Mouse (Mus musculus) urinary bladder, postnatal 25 days (tissue): Measurements from ENCODE around the gene Pdgfb.

Experiments
- DNase-seq: peaks from one replicate; pipeline ENCODE4 v3.0.0; 2022; ENCODE audit warnings: low spot score

The Pdgfb gene

DNA sequence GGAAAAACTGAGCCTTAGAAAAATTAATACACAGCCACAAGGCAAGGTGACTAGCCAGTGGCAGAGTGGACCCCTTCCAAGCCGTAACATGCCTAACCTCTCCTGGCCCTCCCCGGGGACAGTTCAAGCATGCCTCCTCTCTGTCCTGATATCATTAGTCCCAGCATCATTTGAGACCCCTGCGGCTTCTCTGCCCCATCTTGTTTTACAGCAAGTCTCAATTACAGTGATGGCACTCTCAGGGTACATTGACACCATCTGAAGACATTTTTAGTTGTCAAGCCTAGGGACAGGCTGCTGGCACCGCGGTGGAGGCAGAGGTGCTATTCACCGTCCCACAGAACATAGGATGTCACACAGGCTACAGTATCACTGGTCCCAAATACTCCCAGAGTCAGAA, 6.3 kb downstream of the Pdgfb start:
- DNase-seq: no peak

DNA sequence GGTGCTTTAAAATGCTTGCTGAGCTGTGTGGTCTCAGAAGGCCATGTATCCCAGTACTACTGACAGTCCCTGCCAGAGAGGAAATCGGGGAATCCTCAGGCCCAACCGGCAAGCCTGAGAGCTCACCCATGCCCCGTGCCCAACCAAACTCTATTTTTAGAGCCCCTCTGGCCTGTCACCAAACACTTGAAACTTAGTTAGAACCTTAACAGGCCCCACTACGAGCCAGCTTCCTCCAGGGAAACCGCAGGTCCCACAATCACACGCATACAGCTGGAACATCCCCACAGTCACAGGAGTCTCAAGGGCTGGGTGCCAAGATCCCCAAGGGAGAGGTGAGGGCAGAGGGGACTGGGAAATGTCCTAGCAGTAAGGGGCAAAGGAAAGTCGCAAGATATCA, 8.6 kb downstream of the Pdgfb start:
- DNase-seq: no peak

- no peak for DNase-seq
Measured at GRCm38 (mm10) chr15:80005436-80005835, 9.3 kb downstream of the Pdgfb start.

- DNase-seq: no peak
Measured at GRCm38 (mm10) chr15:80004644-80005340, 10.0 kb downstream of the Pdgfb start.

GRCm38 (mm10) chr15:80003581-80003980, 11.2 kb downstream of the Pdgfb start:
- no peak for DNase-seq

DNA sequence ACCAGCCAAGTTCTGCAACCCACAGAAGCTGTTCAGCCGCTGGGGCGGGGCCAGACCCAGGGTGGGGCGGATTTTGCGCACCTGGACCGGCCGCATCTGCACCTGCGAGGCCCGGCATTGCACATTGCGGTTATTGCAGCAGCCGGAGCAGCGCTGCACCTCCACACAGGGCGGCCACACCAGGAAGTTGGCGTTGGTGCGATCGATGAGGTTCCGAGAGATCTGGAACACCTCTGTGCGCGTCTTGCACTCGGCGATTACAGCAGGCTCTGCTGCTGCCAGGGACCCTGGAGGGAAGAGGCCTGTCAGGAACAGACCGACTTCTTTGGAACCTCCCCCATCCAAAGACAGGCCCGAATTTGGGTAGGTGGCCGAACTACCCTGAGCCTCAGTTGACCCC, 13.2 kb downstream of the Pdgfb start:
- DNase-seq: no peak

DNA sequence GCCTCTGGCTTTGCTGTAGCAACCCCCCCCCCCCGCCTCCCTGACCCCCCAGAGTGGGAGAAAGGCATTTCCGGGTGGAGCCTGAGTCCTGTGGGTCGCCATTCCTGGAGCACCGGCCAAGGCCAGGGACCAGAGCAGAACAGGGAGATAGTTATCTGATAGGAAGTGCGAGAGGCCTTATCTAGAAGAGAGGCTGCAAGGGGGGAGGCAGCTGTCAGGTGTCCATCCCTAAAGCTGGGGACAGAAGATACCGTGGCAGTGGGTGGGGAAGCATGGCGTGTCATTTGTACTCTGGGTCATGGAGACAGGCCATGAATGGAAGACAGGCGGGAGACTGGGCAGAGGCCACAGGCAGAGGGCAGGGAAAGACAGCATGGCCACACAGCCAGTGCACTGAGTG, 14.1 kb downstream of the Pdgfb start:
- DNase-seq: no peak

DNA sequence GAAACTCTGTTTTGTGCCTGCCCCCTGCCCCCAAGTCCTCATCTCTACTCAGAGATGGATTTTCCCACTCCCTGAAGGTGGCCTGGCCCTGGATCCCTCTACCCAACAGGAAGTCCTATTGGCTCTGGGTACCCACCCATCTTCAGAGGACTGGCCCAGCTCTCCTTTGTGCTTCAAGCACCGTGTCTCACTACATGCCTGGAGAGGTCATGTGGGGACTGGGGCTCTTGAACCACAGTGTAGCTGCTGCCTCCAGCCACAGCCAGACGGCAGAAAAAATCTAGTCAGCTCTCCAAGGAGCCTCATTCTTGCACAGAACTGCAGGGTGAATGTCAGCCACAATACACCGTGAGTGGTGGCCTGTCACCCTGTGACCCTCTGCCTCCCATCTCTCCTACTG, 16.8 kb downstream of the Pdgfb start:
- DNase-seq: no peak

- no peak for DNase-seq
Measured at GRCm38 (mm10) chr15:79996781-79997180, 18.0 kb downstream of the Pdgfb start.

DNA sequence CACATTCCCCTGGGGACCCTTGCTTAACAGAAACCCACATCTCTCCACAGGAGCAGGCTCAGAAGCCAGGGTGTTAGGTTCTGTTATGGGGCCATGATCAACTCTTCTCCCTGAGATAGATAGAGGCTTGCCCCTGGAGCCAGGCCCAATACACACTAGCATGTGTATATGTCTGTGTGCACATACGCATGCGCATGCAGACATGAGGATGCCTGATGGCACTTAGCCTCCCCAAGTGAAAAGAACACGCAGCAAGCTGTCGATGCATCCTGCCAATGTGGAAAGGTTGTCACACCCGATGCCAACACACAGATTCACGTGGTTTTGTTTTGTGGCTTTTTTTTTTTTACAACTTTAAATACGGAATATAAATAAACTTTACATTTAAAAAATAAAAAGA, 19.2 kb downstream of the Pdgfb start:
- no peak for DNase-seq

DNA sequence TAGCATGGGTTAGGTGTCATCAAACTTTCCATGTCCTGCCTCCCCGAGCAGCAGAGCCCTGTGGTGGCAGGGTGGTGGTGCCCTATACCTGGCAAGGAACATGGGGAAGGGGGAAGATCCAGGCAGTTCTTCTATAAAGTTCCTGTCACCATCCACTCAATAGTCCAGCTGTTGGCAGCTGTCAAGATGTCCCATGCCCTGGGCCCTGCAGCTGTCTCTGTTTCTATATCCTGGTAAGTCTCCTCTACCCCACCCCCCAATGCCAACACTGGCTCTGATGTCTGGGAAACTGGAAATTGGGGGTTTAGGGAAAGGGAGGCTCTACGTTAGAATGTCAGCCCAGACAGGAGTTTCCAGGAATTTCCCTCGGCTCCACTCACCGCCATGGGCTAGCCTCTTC, 20.2 kb downstream of the Pdgfb start:
- no peak for DNase-seq

DNA sequence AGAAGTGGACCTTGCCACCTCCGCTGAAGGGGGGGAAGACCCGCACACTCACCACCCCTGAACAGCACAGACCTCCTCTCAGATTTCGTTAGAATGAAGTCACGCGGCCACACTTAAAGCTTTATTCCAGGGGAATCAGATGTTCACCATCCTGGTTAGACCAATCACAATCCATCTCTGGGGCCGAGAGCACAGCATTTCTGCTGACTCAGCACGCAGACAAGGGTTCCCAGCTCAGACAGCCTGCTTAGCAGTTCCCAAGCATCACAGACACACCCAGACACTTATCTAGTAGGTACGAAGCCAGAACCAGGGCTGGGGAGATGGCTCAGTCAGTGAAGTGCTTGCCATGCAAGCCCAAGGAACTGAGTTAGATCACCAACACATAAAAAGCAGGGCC, 28.6 kb downstream of the Pdgfb start:
- no peak for DNase-seq

GRCm38 (mm10) chr15:79985471-79985870, 29.3 kb downstream of the Pdgfb start:
- DNase-seq: no peak

GRCm38 (mm10) chr15:79984152-79984551, 30.6 kb downstream of the Pdgfb start:
- DNase-seq: no peak

DNA sequence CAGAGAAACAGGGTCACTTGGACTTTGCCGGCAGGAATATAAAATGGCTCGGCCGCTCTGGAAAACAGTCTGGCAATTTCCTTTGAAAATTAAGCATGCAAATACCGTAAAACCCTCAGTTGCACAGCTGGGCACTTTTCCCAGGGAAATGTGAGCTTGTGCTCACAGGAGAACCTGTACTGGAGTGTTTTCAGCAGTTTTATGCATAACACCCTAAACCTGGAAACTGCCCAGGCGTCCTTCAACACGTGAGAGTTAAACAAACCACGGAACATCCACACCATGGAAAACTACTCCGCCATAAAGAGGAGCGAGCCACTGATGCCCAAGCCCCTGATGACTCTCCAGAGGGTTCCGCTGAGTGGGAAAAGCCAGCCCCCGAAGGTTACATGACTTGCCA, 34.1 kb downstream of the Pdgfb start:
- no peak for DNase-seq

DNA sequence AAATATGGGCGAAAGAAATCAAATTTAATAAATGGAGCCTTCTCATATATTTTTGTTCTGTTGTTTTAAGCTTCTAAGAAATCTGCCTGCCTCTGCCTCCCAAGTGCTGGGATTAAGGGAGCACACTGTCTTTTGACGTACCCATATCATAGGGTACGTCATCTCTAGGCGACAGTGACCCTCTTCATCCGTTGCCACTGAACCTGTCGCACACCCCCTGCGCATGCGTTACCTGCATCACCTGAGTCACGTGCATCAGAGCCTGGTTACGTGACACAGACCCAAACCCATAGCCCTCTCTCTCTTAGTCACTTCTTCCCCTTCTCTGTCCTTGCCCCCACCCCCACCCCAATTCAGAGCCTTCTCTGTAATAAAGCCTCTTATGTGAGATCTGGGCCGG, 42.6 kb downstream of the Pdgfb start:
- no peak for DNase-seq

DNA sequence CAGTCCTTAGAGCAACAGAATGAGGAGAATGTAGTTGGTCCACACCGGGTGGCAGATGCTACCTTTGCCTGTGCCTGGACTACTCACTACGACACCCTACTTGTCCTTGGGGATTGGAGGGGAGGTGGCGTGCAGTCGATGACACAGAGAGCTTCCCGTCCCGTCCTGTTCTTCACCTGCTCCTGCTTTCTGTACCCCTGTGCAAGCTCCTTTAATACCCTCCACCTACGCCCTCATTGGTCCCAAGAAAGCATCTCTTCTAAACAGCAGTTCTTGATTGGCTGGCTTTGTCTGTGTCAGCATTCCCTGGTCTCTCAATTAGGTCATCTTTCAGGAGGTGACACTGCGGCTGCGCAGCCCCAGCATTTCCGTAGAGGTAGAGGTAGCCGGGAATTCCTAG, 43.8 kb downstream of the Pdgfb start, which contains the start of gene Cbx7:
Gene Cbx7 (minus strand): TSS at position 180 of the 400 bp plus-strand sequence.
- no peak for DNase-seq

DNA sequence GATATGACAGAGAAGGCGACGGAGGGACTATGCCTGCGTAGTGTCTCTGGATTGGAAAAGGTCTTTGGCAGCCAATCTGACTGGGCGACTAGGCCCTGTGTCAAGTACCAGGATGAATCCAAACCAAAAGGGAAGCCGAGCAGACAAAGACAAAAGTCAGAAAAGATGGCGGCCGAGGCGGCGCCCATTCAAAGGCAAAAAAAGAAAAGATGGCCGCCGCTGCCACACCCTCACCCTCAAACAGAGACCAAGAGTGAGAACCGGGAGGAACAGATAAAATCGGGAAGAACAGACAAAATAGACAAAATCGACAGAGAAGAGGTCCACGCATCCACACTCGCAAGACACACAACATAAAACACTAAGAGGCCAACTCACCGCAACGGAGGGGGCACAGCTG, 44.3 kb downstream of the Pdgfb start:
- no peak for DNase-seq

GRCm38 (mm10) chr15:79967346-79967745, 47.4 kb downstream of the Pdgfb start:
- DNase-seq: no peak

- DNase-seq: no peak
Measured at GRCm38 (mm10) chr15:79964376-79964775, 50.4 kb downstream of the Pdgfb start.

DNA sequence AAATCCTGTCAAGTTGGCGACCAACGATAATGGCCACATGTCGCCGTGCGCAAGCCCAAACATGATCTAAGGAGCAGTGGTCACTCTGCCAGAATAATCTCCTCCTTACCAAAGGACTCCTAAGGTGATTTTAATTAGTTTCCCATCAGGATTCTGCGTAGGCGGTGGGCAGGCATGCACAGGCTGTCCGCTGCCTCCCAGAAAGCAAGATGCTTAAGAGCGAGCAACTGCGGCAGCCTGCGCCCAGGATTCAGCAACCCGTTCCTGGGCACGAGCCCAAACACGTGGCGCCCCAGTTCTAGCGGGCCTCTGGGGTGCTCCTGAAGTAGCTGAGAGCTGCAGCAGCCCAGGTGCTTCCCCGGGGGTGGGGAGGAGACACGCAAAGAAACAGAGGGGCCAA, 52.1 kb downstream of the Pdgfb start:
- no peak for DNase-seq

DNA sequence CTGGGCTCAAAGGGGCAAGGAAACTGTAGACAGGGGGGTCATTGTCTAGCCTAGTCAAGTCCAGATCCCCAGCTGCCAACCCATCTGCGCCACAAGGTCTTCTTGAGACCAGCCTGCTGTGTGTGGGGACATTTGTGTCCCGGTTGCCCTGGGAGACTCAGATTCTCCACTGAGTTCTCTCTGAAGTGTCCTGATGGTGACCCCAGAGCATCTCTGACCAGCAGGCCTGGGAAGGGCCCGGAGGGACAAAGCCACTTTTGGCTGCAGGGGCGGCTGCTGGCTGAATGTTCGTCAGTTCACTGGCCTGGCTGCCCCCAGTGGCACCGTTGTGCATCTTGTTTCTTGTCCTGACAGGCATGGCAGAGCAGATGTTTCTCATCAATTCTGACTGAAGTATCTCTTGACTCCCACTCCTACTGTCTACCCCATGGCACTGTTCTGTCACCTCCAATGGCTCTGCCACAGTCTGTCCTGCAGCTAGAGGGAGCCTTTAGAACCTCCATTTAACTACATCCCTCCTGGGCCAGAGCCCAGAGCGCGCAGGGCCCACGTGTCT, 53.3 kb downstream of the Pdgfb start:
- no peak for DNase-seq

DNA sequence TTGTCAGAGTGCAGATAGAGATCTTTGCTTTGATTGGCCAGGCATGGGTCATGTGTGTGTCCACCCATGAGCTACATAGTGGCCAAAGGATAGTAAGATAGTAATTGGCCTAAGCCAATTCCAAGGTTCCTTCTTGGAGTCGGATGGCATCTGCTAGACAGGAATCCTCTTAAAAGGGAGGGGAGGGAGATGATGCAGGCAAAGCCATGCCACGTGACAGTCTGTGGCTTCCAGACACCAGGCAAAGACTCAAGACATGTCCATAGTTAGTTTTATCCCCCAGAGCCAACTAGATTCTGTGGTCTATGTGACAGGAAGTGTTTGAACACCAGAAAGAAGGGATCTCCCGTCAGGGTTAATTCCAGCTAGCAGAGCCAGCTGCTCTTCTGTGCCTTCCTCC, 56.4 kb downstream of the Pdgfb start:
- DNase-seq: no peak

DNA sequence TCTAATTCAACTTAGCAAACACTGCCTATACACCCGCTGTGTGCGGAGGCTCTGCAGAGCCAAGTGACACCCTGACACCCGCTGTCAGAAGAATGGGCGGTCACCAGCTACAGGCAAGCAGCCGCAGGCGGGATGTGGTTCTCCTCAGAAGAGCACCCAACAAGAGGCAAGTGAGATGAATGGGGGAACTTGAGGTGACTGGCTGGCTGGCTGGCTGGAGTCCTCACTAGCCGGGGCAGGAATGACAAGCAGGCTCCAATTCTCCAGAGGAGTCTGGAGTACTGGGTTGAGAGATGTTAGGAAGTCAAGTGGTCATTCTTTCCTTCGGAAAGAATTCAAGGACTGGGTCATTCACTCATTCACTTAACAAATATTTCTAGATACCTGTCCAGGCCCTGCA, 58.2 kb downstream of the Pdgfb start:
- no peak for DNase-seq
